Mouse (Mus musculus) ES-E14 (cell line): ENCODE measurements at regions not wholly inside any gene's neighbourhood (a gene's known extent, or its start where the extent isn't known, plus 50 kb on each side); places are given as distances from the start of the nearest gene placed in this dataset.

Experiments used
- DNase-seq: peaks from one replicate; pipeline ENCODE4 v3.0.0-alpha.2; 2013; ENCODE audit warnings: low read depth, low spot score
- H3K27ac ChIP-seq: 2 replicates; pipeline ENCODE4 v1.5.1; 2012; ENCODE audit warnings: low read depth, mild to moderate bottlenecking, low read length, moderate library complexity, mixed read lengths; ENCODE audit not compliant: poor library complexity, insufficient read depth, severe bottlenecking
- H3K36me3 ChIP-seq: 2 replicates; pipeline ENCODE4 v1.6.1; 2012; ENCODE audit warnings: mild to moderate bottlenecking, low read length, moderate library complexity, mixed read lengths; ENCODE audit not compliant: control insufficient read depth, poor library complexity, insufficient read depth, severe bottlenecking
- H3K4me1 ChIP-seq, 2 experiments: fragments of 150-350 bp in 1 of 2; sonication (generic) in 1 of 2; 2 replicates each; pipeline ENCODE4 v1.6.1; 2012; ENCODE audit warnings: low read length in 2 of 2, mild to moderate bottlenecking in 1 of 2, mixed read lengths in 1 of 2; ENCODE audit not compliant: control insufficient read depth in 2 of 2, insufficient read depth in 2 of 2, poor library complexity in 1 of 2
- H3K4me3 ChIP-seq, 2 experiments: fragments of 150-350 bp in 1 of 2; sonication (generic) in 1 of 2; 2 replicates each; pipeline ENCODE4 v1.5.1; 2012; ENCODE audit warnings: low read length in 2 of 2, low read depth in 1 of 2, mild to moderate bottlenecking in 1 of 2, mixed read lengths in 1 of 2; ENCODE audit not compliant: insufficient read depth in 1 of 2, poor library complexity in 1 of 2, severe bottlenecking in 1 of 2
- H3K9ac ChIP-seq: 2 replicates; pipeline ENCODE4 v1.6.1; 2012; ENCODE audit warnings: low read depth, mild to moderate bottlenecking, low read length, mixed read lengths; ENCODE audit not compliant: poor library complexity, insufficient read depth, severe bottlenecking
- H3K9me3 ChIP-seq: fragments of 150-350 bp; sonication (generic); 2 replicates; pipeline ENCODE4 v1.6.1; 2012; ENCODE audit warnings: low read depth, mild to moderate bottlenecking, low read length; ENCODE audit not compliant: control insufficient read depth, insufficient read depth
- CHD2 ChIP-seq: IDR thresholded peaks from 2 replicates; pipeline ENCODE4 v1.6.1; 2014; ENCODE audit warnings: mild to moderate bottlenecking, low read depth, low read length, inconsistent platforms
- HCFC1 ChIP-seq: IDR thresholded peaks from 2 replicates; pipeline ENCODE4 v1.6.1; 2012; ENCODE audit warnings: low read length, inconsistent platforms, borderline replicate concordance; ENCODE audit not compliant: insufficient read depth
- MAFK ChIP-seq: IDR thresholded peaks from 2 replicates; pipeline ENCODE4 v1.6.1; 2014; ENCODE audit warnings: mild to moderate bottlenecking, low read depth, low read length, inconsistent platforms; ENCODE audit not compliant: insufficient read depth
- ZC3H11A ChIP-seq: IDR thresholded peaks from 2 replicates; pipeline ENCODE4 v1.6.1; 2012; ENCODE audit warnings: low read depth, mild to moderate bottlenecking, inconsistent platforms, low read length, borderline replicate concordance
- ZNF384 ChIP-seq: IDR thresholded peaks from 2 replicates; pipeline ENCODE4 v1.6.1; 2012; ENCODE audit warnings: low read depth, low read length, inconsistent platforms
- in situ Hi-C, 2 experiments: fragments of 600-800 bp; cut with MboI; formaldehyde crosslinking; loops; one replicate each; pipeline ENCODE4 v1.15.1; 2025; ENCODE audit warnings: low sequenced_read_pairs in 2 of 2, inconsistent platforms in 1 of 2; ENCODE audit not compliant: unreplicated experiment in 2 of 2

GRCm38 (mm10) chr2:179386871-179387270 lies 55.4 kb upstream of the Cdh4 start:
- H3K36me3 ChIP-seq, result no peaks in the 10 kb centered on the region
- TF ChIP-seq MAFK (no peak), HCFC1 (no peak), ZC3H11A (no peak), CHD2 (no peak), ZNF384 (no peak)
- H3K4me3 ChIP-seq, result no peak overlapping the region
- H3K4me1 ChIP-seq, result no peaks in the 10 kb centered on the region
- no peaks in the 10 kb centered on the region for H3K9me3 ChIP-seq
- DNase-seq, result no peak
- in situ Hi-C loops, result no loop called here
- no peak overlapping the region for H3K9ac ChIP-seq
- no peak overlapping the region for H3K27ac ChIP-seq

- TF ChIP-seq ZNF384 (no peak), MAFK (no peak)
- H3K4me1 ChIP-seq, result no peaks in the 10 kb centered on the region
- DNase-seq, result no peak
- H3K9ac ChIP-seq, result no peak overlapping the region
- no peak overlapping the region for H3K27ac ChIP-seq
- no peaks in the 10 kb centered on the region for H3K9me3 ChIP-seq
- in situ Hi-C loops, result no loop called here
- no peak overlapping the region for H3K4me3 ChIP-seq
- no peaks in the 10 kb centered on the region for H3K36me3 ChIP-seq
Measured at GRCm38 (mm10) chr2:179390486-179390885, 51.7 kb upstream of the Cdh4 start.

- Histone ChIP-seq H3K9ac (no peak overlapping the region), H3K4me3 (no peak overlapping the region), H3K36me3 (no peaks in the 10 kb centered on the region), H3K4me1 (no peaks in the 10 kb centered on the region), H3K27ac (no peak overlapping the region), H3K9me3 (no peaks in the 10 kb centered on the region)
- TF ChIP-seq ZNF384 (no peak), CHD2 (no peak), HCFC1 (no peak), ZC3H11A (no peak), MAFK (no peak)
- in situ Hi-C loops, result no loop called here
- no peak for DNase-seq
Measured at GRCm38 (mm10) chr2:179390924-179391461, 51.2 kb upstream of the Cdh4 start.
